ENCODE assay signal across 14 mouse cellular contexts in the genomic region with DNA sequence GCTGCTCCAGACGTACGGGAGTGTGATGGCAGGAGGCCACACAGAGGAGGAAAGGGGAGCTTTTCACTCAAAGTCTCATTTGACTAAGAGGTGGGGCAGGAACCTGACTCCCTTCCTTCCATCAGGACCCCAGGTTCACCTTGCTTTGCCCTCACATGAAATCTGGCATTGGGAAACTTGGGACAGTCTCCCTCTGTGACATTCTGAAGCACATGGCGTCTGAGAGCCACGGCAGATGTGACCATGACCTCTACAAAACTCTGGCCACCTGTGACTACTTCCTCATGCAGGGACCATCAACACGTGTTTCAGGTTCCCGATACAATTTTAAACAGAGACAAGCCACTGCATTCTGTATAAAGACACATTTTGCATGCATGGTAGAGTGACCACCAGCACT. TPM values are rescaled to one million over a fixed set of nuclear protein-coding genes. Genes with fewer than 3 reads are reported as not detected.
"Had no signal": no experiment of that assay in that cellular context is flagged by ENCODE, and none has a peak within 500 bp of the region (broad histone marks: within the 10 kb centered on the region; RNA-seq: fewer than 3 reads in every experiment).

No protein-coding gene starts in this region.

- ATAC-seq: liver, postnatal 0 days; midbrain, embryonic 15.5 days had no signal

- H3K27me3 ChIP-seq: limb, embryonic 12.5 days; liver, embryonic 13.5 days; lung, embryonic 15.5 days; midbrain, embryonic 15.5 days; neural tube, embryonic 12.5 days had no signal

- H3K4me3 ChIP-seq: limb, embryonic 12.5 days; liver, embryonic 13.5 days; lung, embryonic 15.5 days; midbrain, embryonic 15.5 days; neural tube, embryonic 12.5 days had no signal

- H3K27ac ChIP-seq: kidney, postnatal 0 days; limb, embryonic 12.5 days; liver, embryonic 13.5 days; lung, embryonic 15.5 days; midbrain, embryonic 15.5 days; neural tube, embryonic 12.5 days; stomach, postnatal 0 days had no signal

- H3K4me1 ChIP-seq: limb, embryonic 12.5 days; liver, embryonic 13.5 days; midbrain, embryonic 15.5 days; neural tube, embryonic 12.5 days had no signal

- DNase-seq: kidney, postnatal 36 days; layer of hippocampus, adult 9-11 months; layer of hippocampus, postnatal 36 days; liver; liver, embryonic 13.5 days; liver, postnatal 0 days; thymus, postnatal 4 days had no signal

- H3K9me3 ChIP-seq: limb, embryonic 12.5 days; liver, embryonic 13.5 days; lung, embryonic 15.5 days; midbrain, embryonic 15.5 days; neural tube, embryonic 12.5 days had no signal

- H3K4me2 ChIP-seq: limb, embryonic 12.5 days; liver, embryonic 13.5 days; lung, embryonic 15.5 days; midbrain, embryonic 15.5 days; neural tube, embryonic 12.5 days had no signal

- H3K36me3 ChIP-seq: limb, embryonic 12.5 days; liver, embryonic 13.5 days; lung, embryonic 15.5 days; midbrain, embryonic 15.5 days; neural tube, embryonic 12.5 days had no signal

- H3K9ac ChIP-seq: limb, embryonic 12.5 days; liver, embryonic 13.5 days; liver, postnatal 0 days; lung, embryonic 15.5 days; midbrain, embryonic 15.5 days; neural tube, embryonic 12.5 days had no signal

RNA-seq across cellular contexts. Expression of a gene that starts 44.2 kb away (rescaled TPM):
- total RNA-seq: monocyte, adult 5-6 weeks had no signal
